Mouse (Mus musculus): Measurements from ENCODE around the gene Gpx1. TPM values are rescaled to one million over a fixed set of nuclear protein-coding genes. Genes with fewer than 3 reads are reported as not detected.

Gpx1 gene
- polyA plus RNA-seq, 1 experiment from 2014 or later, result 821 TPM

Other genes with a start within 250 kb of the Gpx1 start
- gene Apeh, start 244.3 kb upstream of the Gpx1 start, polyA plus RNA-seq (2014; fragmentation: Nextera tagmentation; extraction: Ambion mirVana), result 54.3 and 55.3 TPM in 2 replicates
- 3.9 and 4.4 TPM in 2 replicates for gene Bsn, start 148.5 kb upstream of the Gpx1 start, polyA plus RNA-seq (2014; fragmentation: Nextera tagmentation; extraction: Ambion mirVana)
- gene Dag1, start 74.9 kb upstream of the Gpx1 start, polyA plus RNA-seq (2014; fragmentation: Nextera tagmentation; extraction: Ambion mirVana), result 51.0 and 52.0 TPM in 2 replicates
- 64.5 and 66.4 TPM in 2 replicates for gene Nicn1, start 48.5 kb upstream of the Gpx1 start, polyA plus RNA-seq (2014; fragmentation: Nextera tagmentation; extraction: Ambion mirVana)
- gene Amt, start 42.0 kb upstream of the Gpx1 start, polyA plus RNA-seq (2014; fragmentation: Nextera tagmentation; extraction: Ambion mirVana), result 20.5 and 23.8 TPM in 2 replicates
- gene Rhoa, start 32.8 kb upstream of the Gpx1 start, polyA plus RNA-seq (2014; fragmentation: Nextera tagmentation; extraction: Ambion mirVana), result 270 and 295 TPM in 2 replicates
- gene Tcta, start 32.7 kb upstream of the Gpx1 start, polyA plus RNA-seq (2014; fragmentation: Nextera tagmentation; extraction: Ambion mirVana), result 31.0 and 35.0 TPM in 2 replicates
- 131 and 143 TPM in 2 replicates for gene Usp4, start 8.9 kb downstream of the Gpx1 start, polyA plus RNA-seq (2014; fragmentation: Nextera tagmentation; extraction: Ambion mirVana)
- 1.0 and 1.8 TPM in 2 replicates for gene 1700102P08Rik, start 53.9 kb downstream of the Gpx1 start, polyA plus RNA-seq (2014; fragmentation: Nextera tagmentation; extraction: Ambion mirVana)
- 1.3 and 1.6 TPM in 2 replicates for gene Ccdc36, start 89.6 kb downstream of the Gpx1 start, polyA plus RNA-seq (2014; fragmentation: Nextera tagmentation; extraction: Ambion mirVana)
- gene BC048562, start 97.6 kb downstream of the Gpx1 start, polyA plus RNA-seq (2014; fragmentation: Nextera tagmentation; extraction: Ambion mirVana), result not detected in 2 replicates
- gene Ccdc71, start 121.6 kb downstream of the Gpx1 start, polyA plus RNA-seq (2014; fragmentation: Nextera tagmentation; extraction: Ambion mirVana), result 44.1 TPM in 2 replicates
- gene Klhdc8b, start 122.7 kb downstream of the Gpx1 start, polyA plus RNA-seq (2014; fragmentation: Nextera tagmentation; extraction: Ambion mirVana), result 23.8 and 28.8 TPM in 2 replicates
- 11.3 and 13.4 TPM in 2 replicates for gene Lamb2, start 140.8 kb downstream of the Gpx1 start, polyA plus RNA-seq (2014; fragmentation: Nextera tagmentation; extraction: Ambion mirVana)
- 58.9 and 60.4 TPM in 2 replicates for gene Usp19, start 151.7 kb downstream of the Gpx1 start, polyA plus RNA-seq (2014; fragmentation: Nextera tagmentation; extraction: Ambion mirVana)
- 98.1 and 101 TPM in 2 replicates for gene Qars, start 168.8 kb downstream of the Gpx1 start, polyA plus RNA-seq (2014; fragmentation: Nextera tagmentation; extraction: Ambion mirVana)
- 154 and 166 TPM in 2 replicates for gene Qrich1, start 177.9 kb downstream of the Gpx1 start, polyA plus RNA-seq (2014; fragmentation: Nextera tagmentation; extraction: Ambion mirVana)
- gene Impdh2, start 221.4 kb downstream of the Gpx1 start, polyA plus RNA-seq (2014; fragmentation: Nextera tagmentation; extraction: Ambion mirVana), result 163 and 169 TPM in 2 replicates
- 58.8 and 59.4 TPM in 2 replicates for gene Ndufaf3, start 228.5 kb downstream of the Gpx1 start, polyA plus RNA-seq (2014; fragmentation: Nextera tagmentation; extraction: Ambion mirVana)
- 175 and 177 TPM in 2 replicates for gene Dalrd3, start 231.0 kb downstream of the Gpx1 start, polyA plus RNA-seq (2014; fragmentation: Nextera tagmentation; extraction: Ambion mirVana)
- 114 and 124 TPM in 2 replicates for gene Wdr6, start 239.8 kb downstream of the Gpx1 start, polyA plus RNA-seq (2014; fragmentation: Nextera tagmentation; extraction: Ambion mirVana)

Data from hindbrain, embryonic 11.5 days (tissue).